Mouse (Mus musculus): ENCODE data around the gene Chrna5. TPM values are rescaled to one million over a fixed set of nuclear protein-coding genes. Genes with fewer than 3 reads are reported as not detected.
A peak's percentile ranks its signal among the peaks of the same experiment; 100 is the strongest.

Chrna5 gene
- total and polyA plus RNA-seq, 3 experiments, result not detected

GRCm38 (mm10) chr9:55009692-55010091 is 29.0 kb downstream of the Chrna5 start:
- no peak for DNase-seq (ENCODE audit: extremely low read depth)
- peaks cover 1% of the 10 kb centered on the region for H3K27me3 ChIP-seq (replicated peaks)
- no peaks in the 10 kb centered on the region for H3K36me3 ChIP-seq (replicated peaks in 1 of 2; ENCODE audit: control insufficient read depth in 1 of 2, insufficient read depth in 1 of 2, low read length in 1 of 2)
- no peak overlapping the region for H3K9ac ChIP-seq (ENCODE audit: insufficient read depth, low read depth)
- H3K9me3 ChIP-seq (replicated peaks; ENCODE audit: low read length), result no peaks in the 10 kb centered on the region
- H3K4me1 ChIP-seq (ENCODE audit: control insufficient read depth in 1 of 2, insufficient read depth in 2 of 2), result peaks cover 0 to 4% of the 10 kb centered on the region in 2 experiments; a peak in 1 of 4 replicates
- H3K4me2 ChIP-seq (ENCODE audit: insufficient read depth, low read depth, poor library complexity, severe bottlenecking), result no peak overlapping the region
- in situ Hi-C loops (cut with MboI; ENCODE audit: low pct_ligation_motif_present, low pct_unique_long_range_greater_than_20kb, low sequenced_read_pairs) (no loop called here), dilution Hi-C loops (cut with MboI; ENCODE audit: extremely low pct_ligation_motif_present, extremely low pct_unique_long_range_greater_than_20kb, low sequenced_read_pairs) (no loop called here)
- H3K4me3 ChIP-seq (replicated peaks in 1 of 3; ENCODE audit: low read depth in 2 of 3, low read length in 2 of 3, poor library complexity in 1 of 3), result no peak overlapping the region
- no peak overlapping the region for H3K27ac ChIP-seq (ENCODE audit: insufficient read depth, low read depth)
- no peaks in the 10 kb centered on the region for H3K79me2 ChIP-seq (replicated peaks; ENCODE audit: control insufficient read depth, extremely low read depth, insufficient read depth, poor library complexity, severe bottlenecking)
- TF ChIP-seq MAFK (IDR thresholded peaks at IDR 0.05; ENCODE audit: insufficient replicate concordance, low read length), result no peak
- TF ChIP-seq JUN (IDR thresholded peaks at IDR 0.05; ENCODE audit: insufficient read depth, low read depth, low read length), result no peak
- TF ChIP-seq ETS1 (conservative IDR thresholded peaks at IDR 0.05; ENCODE audit: low read depth, low read length), result no peak
- no peak for TF ChIP-seq HCFC1 (IDR thresholded peaks at IDR 0.05; ENCODE audit: low read depth, low read length)
- no peak for TF ChIP-seq ZC3H11A (IDR thresholded peaks at IDR 0.05; ENCODE audit: low read depth, low read length)
- TF ChIP-seq USF1 (IDR thresholded peaks at IDR 0.05; ENCODE audit: low read depth, low read length), result no peak
- no peak for TF ChIP-seq USF2 (conservative IDR thresholded peaks at IDR 0.05; ENCODE audit: low read depth, low read length)
- TF ChIP-seq EP300 (IDR thresholded peaks at IDR 0.05; ENCODE audit: low read length), result no peak
- no peak for TF ChIP-seq SIN3A (IDR thresholded peaks at IDR 0.05; ENCODE audit: low read length)
- TF ChIP-seq IRF4 (IDR thresholded peaks at IDR 0.05; ENCODE audit: low read depth, low read length), result no peak
- no peak for TF ChIP-seq NELFE (IDR thresholded peaks at IDR 0.05; ENCODE audit: low read depth, low read length)
- no peak for TF ChIP-seq SMC3 (IDR thresholded peaks at IDR 0.05; ENCODE audit: low read depth, low read length)
- TF ChIP-seq KAT2A (IDR thresholded peaks at IDR 0.05; ENCODE audit: insufficient replicate concordance, low read length), result no peak
- TF ChIP-seq CTCF (conservative IDR thresholded peaks at IDR 0.05 in 1 of 2, IDR thresholded peaks at IDR 0.05 in 1 of 2; ENCODE audit: low read depth in 2 of 2, low read length in 2 of 2), result no peak
- TF ChIP-seq ZNF384 (IDR thresholded peaks at IDR 0.05; ENCODE audit: low read depth, low read length), result no peak
- TF ChIP-seq ZMIZ1 (IDR thresholded peaks at IDR 0.05; ENCODE audit: low read depth, low read length), result no peak
- no peak for TF ChIP-seq NRF1 (IDR thresholded peaks at IDR 0.05; ENCODE audit: low read depth, low read length)
- TF ChIP-seq GABPA (IDR thresholded peaks at IDR 0.05; ENCODE audit: insufficient replicate concordance, low read depth, low read length), result no peak
- TF ChIP-seq RAD21 (IDR thresholded peaks at IDR 0.05; ENCODE audit: low read depth, low read length), result no peak

- H3K27ac ChIP-seq (ENCODE audit: insufficient read depth, low read depth), result no peak overlapping the region
- no peaks in the 10 kb centered on the region for H3K36me3 ChIP-seq (replicated peaks in 1 of 2; ENCODE audit: control insufficient read depth in 1 of 2, insufficient read depth in 1 of 2, low read length in 1 of 2)
- H3K9ac ChIP-seq (ENCODE audit: insufficient read depth, low read depth), result no peak overlapping the region
- dilution Hi-C loops (cut with MboI; ENCODE audit: extremely low pct_ligation_motif_present, extremely low pct_unique_long_range_greater_than_20kb, low sequenced_read_pairs) (no loop called here), in situ Hi-C loops (cut with MboI; ENCODE audit: low pct_ligation_motif_present, low pct_unique_long_range_greater_than_20kb, low sequenced_read_pairs) (no loop called here)
- peaks cover 0 to 7% of the 10 kb centered on the region in 2 experiments; a peak in 2 of 4 replicates for H3K4me1 ChIP-seq (ENCODE audit: control insufficient read depth in 1 of 2, insufficient read depth in 2 of 2)
- H3K4me3 ChIP-seq (replicated peaks in 1 of 3; ENCODE audit: low read depth in 2 of 3, low read length in 2 of 3, poor library complexity in 1 of 3), result no peak overlapping the region
- H3K4me2 ChIP-seq (ENCODE audit: insufficient read depth, low read depth, poor library complexity, severe bottlenecking), result no peak overlapping the region; the same call in 1 of the 2 replicates
- peaks cover 1% of the 10 kb centered on the region for H3K27me3 ChIP-seq (replicated peaks)
- H3K9me3 ChIP-seq (replicated peaks; ENCODE audit: low read length), result no peaks in the 10 kb centered on the region
- TF ChIP-seq CTCF (conservative IDR thresholded peaks at IDR 0.05 in 1 of 2, IDR thresholded peaks at IDR 0.05 in 1 of 2; ENCODE audit: low read depth in 2 of 2, low read length in 2 of 2) (peak in 1 of 2 experiments; percentile 54; a peak in 2 of 4 replicates), HCFC1 (IDR thresholded peaks at IDR 0.05; ENCODE audit: low read depth, low read length) (no peak), SMC3 (IDR thresholded peaks at IDR 0.05; ENCODE audit: low read depth, low read length) (0 out of 2 replicates have a peak, but pooled peaks have one; percentile 5), RAD21 (IDR thresholded peaks at IDR 0.05; ENCODE audit: low read depth, low read length) (peak; percentile 35)
- no peaks in the 10 kb centered on the region for H3K79me2 ChIP-seq (replicated peaks; ENCODE audit: control insufficient read depth, extremely low read depth, insufficient read depth, poor library complexity, severe bottlenecking)
- no peak for DNase-seq (ENCODE audit: extremely low read depth)
These were observed 30.1 kb downstream of the Chrna5 start for GRCm38 (mm10) chr9:55010588-55011350.
